8 mouse cellular contexts compared by ENCODE assay signal in the genomic region with DNA sequence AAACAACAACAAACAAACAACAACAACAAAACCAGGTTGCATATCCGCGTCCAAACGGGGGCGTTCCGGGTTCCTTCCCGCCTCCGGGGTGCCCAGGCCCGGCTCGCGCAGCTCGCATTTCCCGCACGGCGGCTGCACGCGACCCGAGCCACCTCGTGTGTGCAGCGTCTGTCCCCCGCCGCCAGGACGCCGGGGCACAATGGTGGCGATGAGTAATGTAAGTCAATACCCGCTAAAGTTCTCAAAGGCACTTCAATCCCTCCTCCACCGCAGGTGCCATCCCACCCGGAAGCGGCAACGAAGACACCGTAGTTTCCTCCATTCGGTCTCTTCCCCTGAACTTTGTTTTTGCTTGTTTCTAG. TPM values are rescaled to one million over a fixed set of nuclear protein-coding genes. Genes with fewer than 3 reads are reported as not detected.
DNase-seq lines count a peak whose midpoint lies in the region; ATAC-seq and TF ChIP-seq lines count a peak whose summit lies in the region.

No protein-coding gene starts in this region.

- no peak for TF ChIP-seq POLR2A in lung, adult 2 months (IDR thresholded peaks at IDR 0.05; ENCODE audit: borderline replicate concordance, extremely low read depth, low read depth, low read length)
- peak; percentile 23; the same call in 1 of the 2 replicates for TF ChIP-seq POLR2A in bone marrow, adult 2 months (IDR thresholded peaks at IDR 0.05; ENCODE audit: borderline replicate concordance, control insufficient read depth, low read depth, low read length)

- peak; percentile 58 to 79 for ATAC-seq in hematopoietic stem cell, adult 5-6 weeks (replicated peaks in 1 of 2; ENCODE audit: insufficient read depth in 1 of 2, low FRiP score in 2 of 2, low TSS enrichment in 1 of 2, low read depth in 1 of 2, poor library complexity in 2 of 2, severe bottlenecking in 2 of 2)
- peak; percentile 56 for ATAC-seq in megakaryocyte, adult 5-6 weeks (ENCODE audit: poor library complexity, severe bottlenecking)

- H3K27ac ChIP-seq in bone marrow, adult 2 months (ENCODE audit: control insufficient read depth, insufficient read depth, low read depth, low read length, poor library complexity), result peak overlapping the region; percentile 100

- 0 out of 2 replicates have a peak, but pooled peaks have one; percentile 10 for TF ChIP-seq CTCF in lung, adult 2 months (IDR thresholded peaks at IDR 0.05; ENCODE audit: insufficient read depth, low read length)
- TF ChIP-seq CTCF in bone marrow, adult 2 months (IDR thresholded peaks at IDR 0.05; ENCODE audit: control insufficient read depth, insufficient read depth, low read length), result no peak

- under 1% methylated on average over 31 of the region's 31 CpGs for WGBS in lung, adult 2 months
- WGBS in bone marrow, adult 2 months, result under 1% methylated on average over 31 of the region's 31 CpGs

- peaks cover 14% of the 10 kb centered on the region for H3K4me1 ChIP-seq in lung, adult 2 months (ENCODE audit: control insufficient read depth, insufficient read depth, low read length)
- H3K4me1 ChIP-seq in bone marrow, adult 2 months (ENCODE audit: control insufficient read depth, insufficient read depth, low read length), result peaks cover 1% of the 10 kb centered on the region; the same call in 1 of the 2 replicates

- peak overlapping the region; percentile 88 for H3K4me3 ChIP-seq in lung, adult 2 months (replicated peaks; ENCODE audit: extremely low read depth, low read depth, low read length)
- H3K4me3 ChIP-seq in bone marrow, adult 2 months (replicated peaks; ENCODE audit: control insufficient read depth, low read depth, low read length), result peak overlapping the region; percentile 83

- DNase-seq in lung, adult 2 months, result no peak
- DNase-seq in lung, postnatal 4 days, result no peak
- DNase-seq in thymus, postnatal 10 days (ENCODE audit: low spot score in 2 of 2), result peak; percentile 77 to 80
- no peak for DNase-seq in gastrocnemius, postnatal 10 days
- no peak for DNase-seq in lung, postnatal 10 days

RNA-seq across cellular contexts. Expression of a gene that starts 0.4 kb away (rescaled TPM):
- 23.4 and 24.6 TPM in 2 replicates for polyA plus RNA-seq in lung, adult 2 months (2012; rRNA removed)
- polyA plus RNA-seq in bone marrow, adult 2 months (2011; ENCODE audit: insufficient read depth, insufficient read length, low replicate concordance, missing spikeins), result 9.1 and 15.8 TPM in 2 replicates
- 49.2 and 52.4 TPM in 2 replicates for total RNA-seq in hematopoietic stem cell, adult 5-6 weeks (2017)
- 34.1 and 43.8 TPM in 2 replicates for total RNA-seq in megakaryocyte, adult 5-6 weeks (2015)
- total RNA-seq in megakaryocyte, adult 5-6 weeks (2017), result 29.1 and 35.5 TPM in 2 replicates
- 10 to 100 TPM; 26.9 to 38.5 TPM for total RNA-seq in gastrocnemius, postnatal 10 days (2021)

Comparison
In these comparisons a context has a peak if more than half of its experiments do, and no peak if none do; other contexts are left out.
1. DNase-seq: peak in thymus, postnatal 10 days (2 of 2); none in lung, adult 2 months (single experiment), lung, postnatal 4 days (0 of 2), gastrocnemius, postnatal 10 days (single experiment) and lung, postnatal 10 days (single experiment).